Mouse (Mus musculus) retina, embryonic 14.5 days (tissue): ENCODE measurements around the gene Taf11.

Source experiments
- DNase-seq: peaks from one replicate; pipeline ENCODE4 v3.0.0-alpha.2; 2015; ENCODE audit warnings: low spot score

Gene Taf11

GRCm38 (mm10) chr17:27920676-27921075 is 11.0 kb upstream of the Taf11 start:
- DNase-seq, result no peak

GRCm38 (mm10) chr17:27916366-27916765 is 6.7 kb upstream of the Taf11 start:
- no peak for DNase-seq

DNA sequence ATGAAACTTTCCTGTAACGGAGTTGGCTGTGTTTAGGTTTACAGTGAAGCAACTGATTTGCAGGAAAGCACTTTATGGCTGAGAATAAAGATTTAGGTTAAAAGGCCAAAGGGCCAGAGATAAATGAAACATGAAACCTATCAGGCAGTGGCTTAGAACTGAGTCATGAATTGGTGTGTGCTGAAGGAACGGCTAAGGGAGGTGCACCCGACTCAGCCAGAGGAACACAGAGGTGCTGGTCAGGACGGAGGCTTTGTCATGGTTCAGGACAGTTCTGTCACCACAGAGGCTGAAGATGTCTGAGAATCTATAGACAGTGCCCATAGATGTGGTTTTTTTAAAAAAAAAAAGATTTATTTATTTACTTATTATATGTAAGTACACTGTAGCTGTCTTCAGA is 5.1 kb upstream of the Taf11 start:
- DNase-seq, result no peak

DNA sequence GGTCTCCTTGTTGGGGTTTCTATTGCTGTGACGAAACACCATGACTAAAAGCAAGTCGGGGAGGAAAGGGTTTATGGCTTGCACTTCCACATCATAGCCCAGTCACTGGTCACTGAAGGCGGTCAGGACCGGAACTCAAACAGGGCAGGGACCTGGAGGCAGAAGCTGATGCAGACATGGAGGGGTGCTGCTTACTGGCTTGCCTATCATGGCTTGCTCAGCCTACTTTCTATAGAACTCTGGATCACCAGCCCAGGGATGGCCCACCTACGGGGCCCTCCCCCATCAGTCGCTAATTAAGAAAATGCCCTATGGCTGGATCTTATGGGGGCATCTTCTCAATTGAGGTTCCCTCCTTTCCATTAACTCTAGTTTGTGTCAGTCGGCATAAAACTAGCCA is 1.7 kb upstream of the Taf11 start:
- DNase-seq, result no peak

GRCm38 (mm10) chr17:27908888-27909621 is 589 bp downstream of the Taf11 start, which contains the start of gene Anks1:
Gene Anks1 (plus strand): TSS chr17:27909306.
- peak; percentile 84 for DNase-seq

DNA sequence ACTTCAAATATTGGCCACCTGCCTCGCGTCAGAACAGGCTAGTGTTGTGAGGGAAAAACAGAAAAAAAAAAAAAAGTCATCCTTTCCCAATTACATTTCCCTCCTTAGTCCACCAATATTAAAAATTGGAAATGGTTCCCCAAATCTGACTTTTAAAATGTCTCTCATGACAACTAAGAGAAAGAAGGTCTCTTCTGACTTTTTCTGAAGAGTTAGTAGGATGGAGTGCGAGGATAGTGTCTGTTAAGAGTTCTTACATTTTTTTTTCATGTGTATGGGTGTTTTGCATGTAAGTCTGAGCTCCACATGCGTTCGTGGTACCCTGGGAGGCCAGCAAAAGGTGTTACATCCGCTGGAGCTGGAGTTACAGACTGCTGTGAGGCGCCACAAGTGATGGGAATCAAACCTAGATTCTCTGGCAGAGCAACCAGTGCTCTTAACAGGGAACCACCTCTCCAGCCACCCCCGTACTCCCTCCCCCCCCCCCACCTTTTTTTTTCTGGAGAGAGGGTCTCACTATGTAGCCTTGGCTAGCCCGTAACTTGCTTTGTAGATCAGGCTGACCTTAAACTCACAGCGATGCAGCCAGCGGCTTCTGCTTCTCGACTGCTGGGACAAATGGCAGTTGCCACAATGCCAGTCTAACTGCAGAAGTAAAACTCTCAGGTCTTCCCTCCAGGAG is 1.3 kb downstream of the Taf11 start:
- DNase-seq, result no peak

DNA sequence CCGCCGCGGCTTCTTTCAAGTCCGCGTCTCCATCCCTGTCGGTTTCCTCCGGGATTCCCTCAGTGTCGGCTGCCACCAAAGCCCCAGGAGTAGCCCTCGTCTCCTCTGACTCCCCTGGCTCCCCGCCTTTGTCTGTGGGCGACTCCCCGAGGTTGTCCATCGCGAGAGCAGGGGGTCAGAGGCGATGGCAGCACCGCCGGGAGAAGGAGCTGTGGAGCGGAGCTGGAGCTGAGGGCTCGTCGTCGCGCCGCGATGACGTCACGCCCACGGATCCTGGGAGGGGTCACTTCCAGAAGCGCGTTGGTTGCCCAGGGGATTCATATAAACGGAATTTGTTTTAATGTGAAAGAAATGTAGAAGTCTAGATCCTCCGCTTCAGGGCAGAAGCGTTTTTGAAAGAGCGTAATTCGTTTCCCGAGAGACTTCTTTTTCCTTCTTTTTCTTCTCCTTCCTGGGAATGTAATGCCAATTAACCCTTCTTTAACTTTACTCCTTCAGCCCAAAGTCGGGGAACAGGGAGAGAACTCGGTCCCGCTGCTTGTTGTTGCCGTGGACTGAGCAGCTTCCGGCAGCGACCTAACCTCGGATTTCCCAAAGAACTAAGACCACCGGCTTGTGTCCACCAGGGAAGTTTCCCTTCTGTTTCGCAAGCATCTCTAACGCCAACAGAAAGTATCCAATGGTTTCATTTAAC is 2.0 kb downstream of the Taf11 start:
- DNase-seq, result peak; percentile 97

- DNase-seq, result no peak
Measured at GRCm38 (mm10) chr17:27886499-27887210, 23.0 kb downstream of the Taf11 start.

DNA sequence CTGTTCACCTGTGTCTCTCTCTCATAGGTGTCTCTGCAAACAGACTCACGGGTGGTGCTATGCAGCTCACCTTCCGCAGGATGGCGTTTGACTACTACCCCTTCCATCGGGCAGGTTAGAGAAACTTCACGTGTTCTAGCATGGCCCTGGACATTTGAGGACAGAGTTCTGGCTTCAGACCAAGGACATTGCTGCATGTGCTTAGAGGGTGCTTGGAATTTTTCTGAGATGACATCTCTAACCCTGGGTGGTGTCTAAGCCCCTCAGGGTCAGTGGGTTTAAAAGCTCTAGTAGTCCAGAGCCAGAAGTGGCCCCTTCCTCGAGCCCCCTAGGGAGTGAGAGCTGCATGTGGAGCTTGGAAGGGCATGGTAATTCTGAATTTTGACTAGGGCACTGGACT is 25.6 kb downstream of the Taf11 start:
- DNase-seq, result no peak

DNA sequence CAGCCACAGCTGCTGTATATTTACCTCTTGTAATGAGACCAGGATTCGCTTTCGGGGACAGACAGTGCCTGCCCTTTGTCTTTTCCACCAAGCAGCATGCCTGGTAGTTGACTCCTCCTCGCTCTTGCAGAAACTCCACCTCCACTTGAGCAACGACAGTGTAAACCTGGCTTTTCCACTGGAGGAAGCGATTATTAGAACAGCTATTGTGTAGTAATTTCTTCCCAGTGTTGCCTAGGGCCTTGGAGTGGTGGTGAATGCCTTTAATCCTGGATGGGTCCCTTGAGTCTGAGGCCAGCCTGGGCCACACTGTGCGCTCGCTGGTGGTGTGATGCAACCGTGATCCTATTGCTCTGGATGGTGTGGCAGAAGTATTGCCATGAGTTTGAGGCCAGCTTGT is 26.5 kb downstream of the Taf11 start:
- DNase-seq, result no peak

GRCm38 (mm10) chr17:27881518-27881917 is 28.1 kb downstream of the Taf11 start:
- peak; percentile 50 for DNase-seq

DNA sequence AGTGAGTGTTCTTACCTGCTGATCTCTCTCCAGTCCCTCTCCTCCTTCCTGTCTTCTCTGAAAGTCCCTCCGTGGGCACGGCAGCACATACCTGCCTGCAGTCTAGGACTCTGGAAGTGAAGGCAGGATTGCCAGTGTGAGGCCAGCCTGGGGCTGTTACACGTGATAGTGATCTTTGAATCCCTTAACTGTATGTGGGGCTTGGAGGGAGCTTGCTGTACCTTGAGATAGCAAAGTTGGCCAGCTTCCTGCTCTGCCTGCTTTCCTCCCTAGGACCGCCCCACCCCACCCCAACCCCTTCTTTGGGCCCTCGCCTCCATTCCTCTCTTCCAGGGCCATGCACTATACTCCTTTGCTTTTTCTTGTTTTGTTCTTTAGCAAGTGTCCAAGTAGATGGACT is 35.1 kb downstream of the Taf11 start:
- DNase-seq, result no peak

DNA sequence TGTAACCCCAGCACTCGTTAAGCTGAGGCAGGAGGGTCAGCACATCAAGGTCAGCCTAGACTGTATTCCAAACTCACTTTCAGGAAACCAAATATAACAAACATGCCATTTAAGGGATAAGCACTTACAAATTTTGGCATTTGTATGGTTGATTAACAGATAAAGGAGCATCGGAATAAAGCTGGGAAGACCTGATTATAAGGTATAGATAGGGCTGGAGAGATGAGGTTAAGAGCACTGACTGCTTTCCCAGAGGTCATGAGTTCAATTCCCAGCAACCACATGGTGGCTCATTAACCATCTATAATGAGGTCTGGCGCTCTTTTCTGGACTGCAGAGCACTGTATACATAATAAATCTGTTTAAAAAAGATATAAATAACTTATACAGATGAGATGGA is 36.1 kb downstream of the Taf11 start:
- no peak for DNase-seq

GRCm38 (mm10) chr17:27871851-27872250 is 37.8 kb downstream of the Taf11 start:
- no peak for DNase-seq

DNA sequence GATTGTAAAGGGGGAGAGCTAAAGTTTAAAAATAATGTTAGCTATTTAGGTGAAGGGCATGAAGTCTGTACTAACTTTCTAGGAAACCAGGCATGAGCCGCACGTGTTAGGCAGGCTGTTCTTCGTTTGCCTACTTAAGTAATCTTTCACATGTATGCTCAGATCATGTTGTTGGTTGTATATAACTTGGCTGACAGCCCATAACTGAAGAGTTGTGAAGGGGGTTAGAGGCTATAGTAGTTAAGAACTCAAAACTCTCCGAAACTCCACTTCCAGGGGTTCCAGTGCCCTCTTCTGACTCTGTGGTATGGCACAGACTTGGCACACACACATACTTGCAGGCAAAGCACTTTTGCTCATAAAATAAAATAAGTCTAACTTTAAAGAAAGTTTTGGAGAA is 42.9 kb downstream of the Taf11 start:
- DNase-seq, result no peak

DNA sequence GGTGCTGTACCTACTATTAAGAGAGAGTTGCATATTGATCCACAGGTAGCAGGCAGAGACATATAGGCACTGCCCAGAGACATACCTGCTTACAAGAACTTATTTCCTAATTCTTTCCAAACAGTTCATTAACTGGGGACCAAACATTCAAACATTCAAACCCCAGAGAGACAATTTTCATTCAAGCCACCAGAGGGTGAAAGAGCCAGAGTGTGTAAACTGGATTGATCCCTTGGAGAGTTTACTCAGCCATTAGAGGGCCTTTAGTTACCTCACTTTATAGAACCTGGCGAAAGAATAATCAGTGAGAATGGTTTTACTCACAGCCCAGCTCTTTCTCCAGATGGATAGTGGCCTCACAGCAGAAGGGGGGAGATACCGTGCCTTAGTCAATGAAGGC is 44.2 kb downstream of the Taf11 start:
- no peak for DNase-seq

- no peak for DNase-seq
Measured at GRCm38 (mm10) chr17:27859131-27859530, 50.5 kb downstream of the Taf11 start.

- DNase-seq, result no peak
Measured at GRCm38 (mm10) chr17:27857649-27858475, 51.8 kb downstream of the Taf11 start.

- DNase-seq, result peak; percentile 65
Measured at GRCm38 (mm10) chr17:27856798-27857648, 52.6 kb downstream of the Taf11 start.

DNA sequence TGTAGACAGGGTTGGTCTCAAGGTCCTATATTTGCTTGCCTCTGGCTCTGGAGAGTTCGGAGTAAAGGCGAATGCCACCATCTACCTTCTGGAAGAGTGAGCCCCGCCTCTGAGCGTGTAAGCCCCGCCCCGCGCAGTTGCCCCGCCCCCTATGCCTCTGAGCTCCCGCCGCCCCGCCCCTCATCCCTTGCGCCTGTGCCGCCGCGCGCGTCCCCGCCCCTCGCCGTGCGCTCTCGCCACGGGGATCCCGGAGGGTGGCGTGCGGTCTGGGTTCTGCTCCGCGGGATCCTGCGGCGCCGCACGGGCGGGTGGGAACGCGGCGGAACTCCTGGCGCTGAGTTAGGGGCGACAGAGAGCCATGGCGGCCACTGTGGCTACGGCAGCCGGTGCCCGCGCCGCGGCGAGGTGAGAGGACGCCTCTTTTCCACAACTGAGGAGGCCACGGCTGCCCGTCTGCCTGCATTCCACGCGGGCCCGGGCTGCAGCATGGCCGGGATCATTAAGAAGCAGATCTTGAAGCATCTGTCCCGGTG is 53.3 kb downstream of the Taf11 start, which contains the start of gene Uhrf1bp1:
Gene Uhrf1bp1 (plus strand): TSS at position 177 of the 533 bp plus-strand sequence.
- peak; percentile 91 for DNase-seq
